Comparison of ENCODE assay signal across 13 mouse cellular contexts in the genomic region with DNA sequence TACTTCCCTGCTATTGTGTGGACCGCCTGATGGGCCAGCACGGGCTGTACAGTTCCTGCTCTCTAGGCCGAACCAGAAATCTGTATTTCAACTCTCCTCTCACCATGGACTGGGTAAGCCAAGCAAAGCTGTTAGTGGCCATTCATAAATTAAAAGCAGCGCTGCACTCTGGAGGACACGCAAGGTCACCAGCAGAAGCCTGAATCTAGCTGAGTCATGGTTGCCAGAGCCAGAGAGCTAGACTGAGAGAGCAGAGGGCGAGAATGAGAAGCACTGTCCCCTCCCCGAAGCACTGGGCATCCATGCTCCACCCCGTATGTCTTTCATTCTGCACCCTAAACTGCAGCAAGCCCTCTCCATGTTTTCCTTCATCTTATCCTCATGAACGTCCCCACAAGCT. TPM values are rescaled to one million over a fixed set of nuclear protein-coding genes. Genes with fewer than 3 reads are reported as not detected.
DNase-seq lines count a peak whose midpoint lies in the region; TF ChIP-seq lines count a peak whose summit lies in the region.
"Had no signal": no experiment of that assay in that cellular context is flagged by ENCODE, and none has a peak within 500 bp of the region (broad histone marks: within the 10 kb centered on the region; RNA-seq: fewer than 3 reads in every experiment).

No protein-coding gene starts in this region.

- intact Hi-C loops in left cerebral cortex, adult 2 months (cut with DNase I) = no loop called here

- peak; percentile 17 for DNase-seq in kidney, adult 11 months
- DNase-seq in kidney, adult 18-20 months = no peak
- peak; percentile 33 for DNase-seq in Muller cell, postnatal 12 days (ENCODE audit: inconsistent ontology term)
- DNase-seq in adrenal gland, postnatal 36 days = peak; percentile 70 to 71
- peak; percentile 28 for DNase-seq in kidney, postnatal 14 days
- no peak for DNase-seq in urinary bladder, postnatal 25 days (ENCODE audit: low spot score)
- no peak for DNase-seq in left cerebral cortex, adult 2 months (ENCODE audit: extremely low spot score in 1 of 2, low spot score in 2 of 2)
- no peak for DNase-seq in lung, postnatal 14 days
- DNase-seq: cerebellum, postnatal 14 days; gastrocnemius, postnatal 10 days; layer of hippocampus, adult 9-11 months had no signal

- no peak overlapping the region for H3K4me3 ChIP-seq in left cerebral cortex, adult 2 months
- H3K4me3 ChIP-seq: forebrain, embryonic 12.5 days had no signal

- TF ChIP-seq CTCF in left cerebral cortex, adult 2 months (IDR thresholded peaks at IDR 0.05) = no peak

- no peak overlapping the region for H3K27ac ChIP-seq in left cerebral cortex, adult 2 months
- H3K27ac ChIP-seq: forebrain, embryonic 12.5 days had no signal

RNA-seq across cellular contexts. Expression of gene Tenm3, which starts 16.3 kb away (rescaled TPM):
- 10 to 100 TPM in 1 of 2 experiments, 1 to 10 TPM in 1; 5.4 to 36.3 TPM for total RNA-seq in adrenal gland, postnatal 36 days (2021)
- total RNA-seq in left cerebral cortex, adult 2 months (2021) = 10 to 100 TPM; 61.8 to 76.5 TPM
- total RNA-seq: megakaryocyte progenitor cell, adult 5-6 weeks had no signal

Comparison
In these comparisons a context has a peak if more than half of its experiments do, and no peak if none do; other contexts are left out.
1. DNase-seq: peak in kidney, adult 11 months (single experiment), Muller cell, postnatal 12 days (single experiment), adrenal gland, postnatal 36 days (2 of 2) and kidney, postnatal 14 days (single experiment); none in kidney, adult 18-20 months (single experiment), urinary bladder, postnatal 25 days (single experiment), left cerebral cortex, adult 2 months (0 of 2) and lung, postnatal 14 days (single experiment).